Mouse (Mus musculus) G1E (cell line): ENCODE measurements around the gene Dse.

Source experiments
- CTCF ChIP-seq: IDR thresholded peaks from 2 replicates; pipeline ENCODE4 v1.5.1; 2012; ENCODE audit warnings: low read depth, low read length, inconsistent platforms, mixed read lengths
- GATA1 ChIP-seq: IDR thresholded peaks from 2 replicates; pipeline ENCODE4 v1.6.1; 2012; ENCODE audit warnings: borderline replicate concordance, low read length, inconsistent platforms, mixed read lengths
- TAL1 ChIP-seq: conservative IDR thresholded peaks from 2 replicates; pipeline ENCODE4 v1.6.1; 2012; ENCODE audit warnings: low read depth, low read length, inconsistent platforms, mixed read lengths

- TF ChIP-seq CTCF (no peak), GATA1 (no peak), TAL1 (no peak)
Measured at GRCm38 (mm10) chr10:34197269-34197668, 10.2 kb downstream of the Dse start.
